Mouse (Mus musculus) brain, adult 2 months (tissue): Measurements from ENCODE around the gene Npepl1.
A peak's percentile ranks its signal among the peaks of the same experiment; 100 is the strongest.

ENCODE experiments used
- DNase-seq: peaks from one replicate; pipeline ENCODE4 v3.0.0; 2011; ENCODE audit warnings: low read depth, low spot score

Npepl1 gene

GRCm38 (mm10) chr2:174109991-174110782 lies at the start of gene Npepl1:
Gene Npepl1, plus strand, starts transcription at chr2:174110349.
- DNase-seq: peak; percentile 68

GRCm38 (mm10) chr2:174061219-174061618 lies 48.9 kb upstream of the Npepl1 start:
- no peak for DNase-seq

- no peak for DNase-seq
Measured at GRCm38 (mm10) chr2:174063074-174063473, 47.1 kb upstream of the Npepl1 start.

- DNase-seq: no peak
Measured at GRCm38 (mm10) chr2:174063527-174064211, 46.5 kb upstream of the Npepl1 start.

- peak; percentile 61 for DNase-seq
Measured at GRCm38 (mm10) chr2:174067793-174068419, 42.2 kb upstream of the Npepl1 start.

GRCm38 (mm10) chr2:174069532-174070049 lies 40.6 kb upstream of the Npepl1 start:
- DNase-seq: no peak

GRCm38 (mm10) chr2:174071406-174071805 lies 38.7 kb upstream of the Npepl1 start:
- DNase-seq: no peak

- DNase-seq: no peak
Measured at GRCm38 (mm10) chr2:174073156-174073790, 36.9 kb upstream of the Npepl1 start.

GRCm38 (mm10) chr2:174074621-174075020 lies 35.5 kb upstream of the Npepl1 start:
- DNase-seq: no peak

- DNase-seq: no peak
Measured at GRCm38 (mm10) chr2:174075072-174075570, 35.0 kb upstream of the Npepl1 start.

GRCm38 (mm10) chr2:174075673-174076432 lies 34.3 kb upstream of the Npepl1 start, which contains the start of gene Stx16:
Gene Stx16, plus strand, starts transcription at chr2:174076308.
- peak; percentile 95 for DNase-seq

GRCm38 (mm10) chr2:174076433-174076824 lies 33.7 kb upstream of the Npepl1 start:
- no peak for DNase-seq

GRCm38 (mm10) chr2:174077004-174077695 lies 33.0 kb upstream of the Npepl1 start:
- DNase-seq: no peak

GRCm38 (mm10) chr2:174077776-174078338 lies 32.3 kb upstream of the Npepl1 start:
- DNase-seq: no peak

GRCm38 (mm10) chr2:174081833-174082232 lies 28.3 kb upstream of the Npepl1 start:
- DNase-seq: no peak

- DNase-seq: no peak
Measured at GRCm38 (mm10) chr2:174082380-174082918, 27.7 kb upstream of the Npepl1 start.

GRCm38 (mm10) chr2:174095086-174095485 lies 15.1 kb upstream of the Npepl1 start:
- no peak for DNase-seq

GRCm38 (mm10) chr2:174102399-174102798 lies 7.8 kb upstream of the Npepl1 start:
- no peak for DNase-seq

GRCm38 (mm10) chr2:174103527-174103926 lies 6.6 kb upstream of the Npepl1 start:
- DNase-seq: peak; percentile 53
